Mouse (Mus musculus) liver, postnatal 0 days (tissue): ENCODE measurements around the gene Krtap17-1.

ENCODE experiments used
- CTCF ChIP-seq: sonication (generic); IDR thresholded peaks from 2 replicates; pipeline ENCODE4 v1.5.1; 2016; ENCODE audit warnings: antibody characterized with exemption, low read depth
- EP300 ChIP-seq: IDR thresholded peaks from 2 replicates; pipeline ENCODE4 v1.6.1; 2016; ENCODE audit warnings: antibody characterized with exemption, low read depth, mild to moderate bottlenecking

GRCm38 (mm10) chr11:99982731-99983130, 11.1 kb downstream of the Krtap17-1 start:
- TF ChIP-seq EP300 (no peak), CTCF (no peak)
